Mouse (Mus musculus) inflammation-experienced regulatory T-cells, adult 6 months (primary cell): ENCODE results near the gene Stbd1. TPM values are rescaled to one million over a fixed set of nuclear protein-coding genes. Genes with fewer than 3 reads are reported as not detected.

Experiments
- ATAC-seq: one replicate; pipeline ENCODE4 v1.8.0; 2017
- polyA plus RNA-seq, 3 experiments: library from polyadenylated mRNA; unstranded; fragments of 100-300 nt; shearing (Covaris generic); gene quantifications; one replicate each; pipeline ENCODE4 v1.2.1; 2017

The Stbd1 gene
- polyA plus RNA-seq, result 1 to 10 TPM in 1 of 3 experiments, not detected in 2; 1.2 TPM

DNA sequence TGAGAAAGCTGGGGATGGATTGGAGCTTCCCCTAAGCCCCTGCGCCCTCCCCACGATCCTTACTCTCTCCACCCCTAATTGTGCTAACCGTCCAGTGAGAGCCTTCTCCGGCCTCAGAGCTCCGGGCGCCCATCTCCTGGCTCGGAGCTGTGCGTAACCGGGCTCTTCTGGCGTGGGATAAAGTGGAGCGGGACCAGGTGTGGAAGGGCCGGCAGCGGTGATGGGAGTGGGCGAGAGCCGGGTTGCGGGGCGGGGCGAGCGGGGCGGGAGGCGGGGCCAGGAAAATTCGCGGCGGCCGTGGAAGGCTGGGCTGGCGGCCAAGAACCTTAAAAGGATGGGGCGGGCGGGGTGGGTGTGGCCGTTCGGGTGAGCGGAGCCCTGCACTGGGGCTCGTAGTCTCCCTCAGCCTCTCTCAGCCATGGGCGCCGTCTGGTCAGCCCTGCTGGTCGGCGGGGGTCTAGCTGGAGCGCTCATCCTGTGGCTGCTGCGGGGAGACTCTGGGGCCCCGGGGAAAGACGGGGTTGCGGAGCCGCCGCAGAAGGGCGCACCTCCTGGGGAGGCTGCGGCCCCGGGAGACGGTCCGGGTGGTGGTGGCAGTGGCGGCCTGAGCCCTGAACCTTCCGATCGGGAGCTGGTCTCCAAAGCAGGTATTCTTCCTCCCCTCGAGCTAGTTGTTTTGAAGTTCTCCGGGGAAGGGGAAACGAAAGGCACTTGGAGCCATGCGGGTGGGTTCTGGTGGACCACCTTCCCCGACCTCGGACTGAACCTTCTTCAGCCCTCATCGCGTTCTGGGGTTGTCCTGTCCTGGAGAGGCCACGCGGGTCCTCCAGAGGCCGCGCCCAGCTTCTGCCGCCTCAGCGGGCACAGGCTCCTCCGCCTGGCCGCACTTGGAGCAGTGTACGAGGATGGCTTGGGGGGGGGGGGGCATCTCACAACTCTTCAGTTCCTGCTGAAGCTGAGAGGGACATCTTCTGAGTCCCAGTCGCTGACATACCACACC is at the start of gene Stbd1:
TSS of gene Stbd1 (plus strand) at position 351 of the 1,000 bp plus-strand sequence.
- peak; percentile 32 for ATAC-seq

DNA sequence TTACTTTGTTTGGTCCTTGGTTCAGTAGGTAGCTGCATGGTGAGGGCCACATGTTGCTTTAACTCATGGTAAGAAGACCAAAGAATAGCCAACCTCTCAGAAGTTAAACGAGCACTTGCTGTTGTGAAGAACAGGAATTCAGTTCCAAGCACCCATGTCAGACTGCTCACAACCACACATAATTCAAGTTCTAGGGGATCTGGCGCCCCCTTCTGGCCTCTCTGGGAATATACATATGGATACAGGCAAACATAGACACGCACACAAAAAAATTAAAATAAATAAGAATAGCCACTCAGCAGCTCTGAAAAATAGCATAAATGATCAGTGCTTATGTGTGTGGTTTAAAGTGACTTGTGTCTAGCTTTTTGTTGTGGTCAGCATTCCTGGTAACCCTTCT is 48.9 kb upstream of the Stbd1 start:
- ATAC-seq, result no peak

DNA sequence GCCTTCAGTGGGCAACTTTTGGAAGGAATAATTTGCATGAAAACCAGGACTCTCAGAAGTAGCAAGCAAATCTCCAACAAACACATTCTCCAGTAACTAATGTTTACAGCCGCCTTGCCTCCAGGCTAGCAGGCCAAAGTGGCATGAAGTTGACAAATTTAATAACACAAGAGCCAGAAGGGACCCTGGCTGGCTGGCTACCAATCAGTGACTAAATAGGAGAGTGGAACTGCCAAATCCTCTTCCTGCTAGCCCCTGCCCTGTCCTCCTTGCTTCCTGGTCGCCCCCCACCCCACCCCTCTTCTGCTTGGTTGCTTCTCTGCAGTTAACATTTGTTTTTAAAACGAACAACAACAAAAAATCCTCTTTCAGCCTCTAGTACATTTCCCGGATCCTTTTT is 48.4 kb upstream of the Stbd1 start:
- ATAC-seq, result no peak

DNA sequence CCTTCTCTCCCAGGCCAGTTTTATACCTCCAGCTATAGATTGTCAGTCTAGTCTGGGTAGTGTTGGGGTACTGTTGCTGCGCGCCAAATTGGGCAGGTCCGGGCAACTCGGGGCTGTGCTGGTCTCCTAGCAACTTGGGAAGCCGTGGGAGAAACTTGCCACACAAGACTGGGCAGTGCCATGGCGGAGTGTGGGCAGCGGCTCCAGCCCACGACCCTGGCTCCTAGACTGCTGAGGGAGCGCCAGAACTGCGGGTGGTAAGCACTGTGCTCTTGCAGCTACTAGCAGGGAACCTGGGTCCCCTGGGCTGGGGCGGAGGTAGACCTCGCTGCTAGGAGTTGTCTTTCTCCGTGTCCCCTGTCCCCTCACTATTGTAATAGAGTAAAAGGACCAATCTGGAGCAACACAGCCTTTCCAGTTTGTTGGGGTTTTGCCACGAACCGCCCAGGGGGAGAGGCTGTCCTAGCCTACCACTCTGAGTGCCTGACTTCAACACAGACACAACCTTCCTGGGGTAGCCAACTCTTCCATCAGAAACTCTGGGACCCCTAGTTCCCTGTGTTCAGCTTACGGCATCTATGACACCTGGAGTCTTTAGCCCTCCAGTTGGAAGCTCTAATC is 47.8 kb upstream of the Stbd1 start, which contains the start of gene Fam47e:
TSS of gene Fam47e (plus strand) at position 179 of the 621 bp plus-strand sequence.
- no peak for ATAC-seq

DNA sequence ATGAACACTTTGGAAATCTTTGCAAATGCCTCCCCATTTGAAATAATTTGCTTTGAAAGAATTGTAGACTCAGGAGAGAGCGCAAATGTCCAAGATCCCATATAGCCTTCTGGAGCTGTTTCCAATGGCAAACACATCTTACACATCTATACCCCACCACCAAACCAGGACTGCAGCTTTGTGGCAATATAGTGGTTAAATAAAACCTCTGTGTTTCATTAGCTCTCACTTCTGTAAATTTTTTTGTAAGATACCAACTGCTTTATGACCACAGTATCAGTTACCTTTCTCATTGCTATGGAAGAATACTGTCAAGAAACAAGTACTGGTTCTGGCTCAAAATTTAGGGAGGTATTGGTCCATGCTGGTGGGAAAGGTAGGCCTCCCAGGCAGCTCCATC is 46.9 kb upstream of the Stbd1 start:
- no peak for ATAC-seq

DNA sequence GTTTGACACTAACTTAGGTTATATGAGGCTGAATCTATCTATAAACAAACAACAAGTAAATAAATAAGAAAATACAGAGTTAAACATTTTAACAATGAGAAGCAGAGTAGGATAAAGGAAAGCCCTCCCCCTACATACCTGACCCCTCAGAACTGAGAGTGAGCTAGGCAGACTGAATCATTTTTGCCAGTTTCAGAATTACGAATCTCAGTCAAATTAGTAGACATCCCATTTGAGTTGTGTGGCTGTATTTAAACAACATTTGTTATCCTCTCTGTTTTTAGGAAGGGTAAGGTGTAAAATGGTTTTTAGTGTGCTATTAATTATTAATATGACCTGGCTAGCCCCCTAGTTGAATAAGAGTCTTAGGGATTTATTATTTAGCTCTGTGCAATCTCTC is 45.3 kb upstream of the Stbd1 start:
- ATAC-seq, result no peak

DNA sequence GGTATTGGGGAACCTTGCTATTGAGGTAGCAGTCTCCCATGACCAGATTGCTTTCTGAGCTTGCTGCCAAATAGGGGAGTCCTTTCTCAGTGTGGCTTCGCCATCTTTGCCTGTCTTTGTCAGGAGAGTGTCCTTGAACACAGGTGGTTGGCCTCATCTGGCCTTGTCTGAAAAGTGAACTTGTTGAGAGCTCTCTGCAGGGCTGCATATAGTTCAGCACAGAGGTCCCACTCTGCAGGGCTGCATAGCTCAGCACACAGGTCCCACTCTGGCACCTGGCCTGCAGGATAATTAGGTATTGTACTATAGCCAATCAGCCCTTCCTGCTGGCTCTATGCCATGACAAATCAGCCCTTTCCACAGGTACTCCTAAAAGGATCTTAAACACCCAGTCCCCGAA is 42.6 kb upstream of the Stbd1 start:
- ATAC-seq, result no peak

DNA sequence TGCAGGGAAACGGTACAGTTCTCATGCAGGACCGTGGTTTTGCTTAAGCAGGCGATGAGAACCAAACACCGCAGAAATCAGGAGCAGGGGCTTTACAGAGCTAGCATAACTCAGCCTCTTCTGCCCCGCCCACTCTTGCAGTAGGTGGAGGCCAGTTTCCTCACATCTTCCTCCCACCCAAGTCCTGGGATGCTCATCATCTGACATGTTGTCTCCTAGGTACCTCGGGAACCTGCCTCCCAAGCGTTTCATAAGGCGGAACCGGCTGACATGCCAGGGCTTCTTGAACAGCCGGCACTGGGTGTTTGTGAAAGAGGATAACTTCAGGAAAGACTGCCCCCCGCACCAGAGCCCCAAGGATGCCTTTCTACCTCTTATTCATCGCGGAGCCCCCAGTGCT is 40.8 kb upstream of the Stbd1 start:
- ATAC-seq, result no peak

DNA sequence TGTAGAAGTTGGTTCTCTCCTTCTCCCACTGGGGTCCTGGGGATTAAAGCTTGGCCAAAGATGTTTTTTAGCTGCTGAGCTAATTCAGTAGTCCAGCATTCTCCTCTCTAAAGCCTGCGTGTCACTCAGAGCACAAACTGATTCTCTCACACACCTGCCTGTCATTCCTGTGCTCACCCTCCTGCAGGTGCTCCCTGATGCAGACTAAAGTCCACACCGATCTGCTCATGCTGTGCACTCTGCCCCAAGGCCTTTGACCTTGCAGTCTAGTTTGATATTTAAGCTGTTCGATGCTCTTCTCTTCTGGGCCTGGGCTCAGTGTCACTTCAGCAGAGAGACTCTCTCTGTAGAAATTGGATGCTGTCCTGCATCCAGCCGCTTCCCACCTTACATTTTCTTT is 31.6 kb upstream of the Stbd1 start:
- no peak for ATAC-seq

DNA sequence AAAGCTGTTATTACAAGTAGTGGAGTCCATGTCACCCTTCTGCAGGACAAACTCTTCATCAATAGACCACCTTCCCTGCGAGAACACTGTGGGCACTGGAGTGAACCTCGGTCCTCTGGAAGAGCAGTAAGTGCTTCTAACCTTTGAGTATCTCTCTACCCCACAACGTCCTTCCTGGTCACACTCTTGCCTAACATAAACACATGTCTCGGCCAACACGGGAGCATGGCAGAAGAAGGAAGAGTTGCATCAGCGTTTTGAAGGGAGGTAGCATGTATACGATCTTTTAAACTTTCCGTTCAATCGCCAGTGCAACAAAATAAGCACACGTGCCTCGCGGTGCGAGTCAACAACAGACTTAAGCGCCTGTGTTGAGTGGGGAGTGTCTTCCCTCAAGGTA is 23.3 kb upstream of the Stbd1 start:
- ATAC-seq, result no peak

DNA sequence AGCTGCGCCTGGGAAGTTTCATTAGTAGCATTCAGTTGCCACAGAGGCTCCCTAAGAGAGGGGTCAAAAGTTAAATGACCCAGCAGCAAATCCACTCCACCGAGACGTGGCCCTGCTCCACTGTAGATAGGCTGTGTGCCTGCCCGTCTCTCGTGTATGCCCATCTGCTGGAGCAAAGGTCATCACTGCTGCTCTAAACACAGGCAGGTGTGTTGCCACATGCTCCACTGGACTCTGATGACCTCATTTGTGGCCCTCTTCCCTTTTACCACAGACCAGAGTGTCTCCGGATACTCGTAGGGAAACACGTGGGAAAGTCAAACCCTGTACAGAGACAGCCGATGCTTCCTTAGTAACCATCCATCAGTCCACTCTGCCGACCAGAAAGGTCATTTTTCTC is 16.9 kb upstream of the Stbd1 start:
- ATAC-seq, result no peak

DNA sequence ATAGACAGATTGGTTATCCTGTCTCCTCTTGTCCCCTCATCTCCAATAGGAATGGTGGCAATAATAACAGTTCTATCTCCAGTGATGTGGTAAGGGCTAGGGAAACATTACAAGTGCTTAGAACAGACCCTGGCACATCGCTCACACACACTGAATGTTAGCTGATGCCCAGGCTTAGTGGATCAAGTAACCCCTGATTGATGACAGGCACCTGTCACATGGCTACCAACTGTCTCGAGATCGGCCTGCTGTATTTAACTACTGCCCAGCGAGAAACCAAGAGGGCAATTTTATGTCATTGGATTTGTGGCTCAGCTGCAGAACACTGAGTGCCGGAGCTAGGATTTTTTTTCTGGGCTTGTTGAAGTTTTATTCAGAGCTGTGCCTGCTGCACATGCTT is 7.8 kb upstream of the Stbd1 start:
- no peak for ATAC-seq

DNA sequence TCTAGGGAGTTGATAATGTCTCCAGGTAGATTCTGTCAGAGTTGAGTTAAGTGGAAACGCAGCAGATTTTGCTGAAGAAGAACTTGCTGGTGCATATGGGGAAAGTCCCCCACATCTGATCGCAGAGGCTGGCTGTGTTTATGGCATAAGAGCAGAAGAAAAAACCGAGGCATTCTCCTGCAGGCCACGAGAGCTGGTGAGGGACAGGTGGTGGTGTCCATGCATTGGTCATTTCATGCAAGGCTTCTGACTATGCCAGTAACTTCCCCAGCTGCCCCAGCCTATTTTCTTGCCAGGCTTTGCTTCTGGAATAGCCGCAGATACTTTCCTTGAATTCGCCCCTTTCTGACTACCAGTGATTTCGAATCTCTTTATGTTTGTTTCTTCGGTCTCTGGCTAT is 6.0 kb upstream of the Stbd1 start:
- ATAC-seq, result no peak

DNA sequence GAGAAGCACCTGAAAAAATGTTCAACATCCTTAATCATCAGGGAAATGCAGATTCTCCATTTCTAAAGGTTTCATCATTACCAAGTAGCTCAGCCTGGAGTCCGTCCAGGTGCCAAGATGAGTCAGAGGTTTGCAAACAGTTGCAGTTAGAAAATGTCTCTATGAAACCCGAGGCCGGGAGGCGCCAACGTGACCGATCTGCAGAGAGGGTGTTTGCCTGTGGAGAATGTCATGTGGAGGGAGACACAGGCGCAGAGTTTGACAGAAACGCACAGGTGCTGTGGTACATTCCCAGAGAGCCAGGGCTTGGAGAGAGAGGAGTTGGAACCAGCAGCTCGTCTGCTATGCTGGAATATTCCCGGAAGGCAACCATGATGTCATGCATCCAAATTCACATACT is 3.8 kb upstream of the Stbd1 start:
- no peak for ATAC-seq

DNA sequence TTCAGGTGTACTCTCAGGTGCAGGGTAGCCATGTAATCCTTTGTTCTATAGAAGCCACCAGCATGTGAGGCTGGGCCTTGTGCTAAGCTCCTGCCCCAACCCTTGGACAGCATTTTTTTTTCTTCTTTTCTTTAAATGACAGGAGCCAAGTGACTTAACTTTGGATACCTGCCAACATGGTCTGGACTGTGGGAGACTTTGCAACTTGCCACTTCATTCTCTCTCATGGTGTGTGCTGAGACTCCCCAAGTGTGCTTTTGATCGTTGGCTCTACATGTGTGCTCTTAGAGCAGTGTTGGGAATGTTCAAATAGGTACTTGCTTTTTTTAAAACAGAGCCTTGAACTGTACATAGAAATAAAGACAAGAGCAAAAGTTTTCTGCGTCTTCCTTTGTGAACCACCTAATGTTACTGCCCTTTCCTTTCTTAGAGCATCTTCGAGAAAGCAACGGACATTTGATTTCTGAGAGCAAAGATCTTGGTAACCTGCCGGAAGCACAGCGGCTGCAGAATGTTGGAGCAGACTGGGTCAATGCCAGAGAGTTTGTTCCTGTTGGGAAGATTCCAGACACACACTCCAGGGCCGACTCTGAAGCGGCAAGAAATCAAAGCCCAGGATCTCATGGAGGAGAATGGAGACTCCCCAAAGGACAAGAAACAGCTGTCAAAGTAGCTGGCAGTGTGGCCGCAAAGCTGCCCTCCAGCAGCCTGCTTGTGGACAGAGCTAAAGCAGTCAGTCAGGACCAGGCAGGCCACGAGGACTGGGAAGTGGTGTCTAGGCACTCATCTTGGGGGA is 1.8 kb downstream of the Stbd1 start:
- no peak for ATAC-seq

DNA sequence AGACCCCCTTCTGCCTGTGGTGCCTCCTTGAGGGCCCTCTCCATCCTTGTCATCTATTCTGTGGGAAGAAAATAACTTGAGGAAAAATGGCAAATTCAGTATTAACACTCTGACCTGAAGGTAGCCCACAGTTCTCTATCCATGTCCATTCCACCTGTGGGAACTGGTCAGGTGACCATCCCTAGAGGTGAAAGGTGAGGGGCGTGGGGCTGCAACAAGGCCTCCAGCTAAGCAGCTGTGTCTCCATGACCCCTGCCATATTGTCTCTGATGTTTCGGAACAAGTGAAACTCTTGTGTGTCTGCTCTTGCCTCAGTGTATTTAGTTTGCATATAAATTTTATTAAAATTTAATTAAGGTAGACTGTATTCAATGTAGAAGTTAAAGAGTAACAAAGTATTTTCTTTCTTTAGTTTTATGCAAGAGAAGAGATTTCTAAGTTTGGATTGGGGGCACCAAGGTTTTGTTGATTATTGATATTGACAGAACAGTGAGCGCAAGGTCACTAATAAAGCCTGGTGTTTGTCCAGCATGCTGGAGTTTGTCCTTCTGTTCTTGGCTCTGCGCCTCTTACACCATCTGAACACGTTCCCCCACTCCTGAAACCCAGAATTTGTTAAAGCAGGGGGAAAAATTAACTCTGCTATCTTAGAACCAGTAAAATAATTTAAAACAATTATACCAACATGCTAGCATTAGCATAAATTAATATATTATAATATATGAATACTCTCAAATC is 4.8 kb downstream of the Stbd1 start:
- no peak for ATAC-seq

DNA sequence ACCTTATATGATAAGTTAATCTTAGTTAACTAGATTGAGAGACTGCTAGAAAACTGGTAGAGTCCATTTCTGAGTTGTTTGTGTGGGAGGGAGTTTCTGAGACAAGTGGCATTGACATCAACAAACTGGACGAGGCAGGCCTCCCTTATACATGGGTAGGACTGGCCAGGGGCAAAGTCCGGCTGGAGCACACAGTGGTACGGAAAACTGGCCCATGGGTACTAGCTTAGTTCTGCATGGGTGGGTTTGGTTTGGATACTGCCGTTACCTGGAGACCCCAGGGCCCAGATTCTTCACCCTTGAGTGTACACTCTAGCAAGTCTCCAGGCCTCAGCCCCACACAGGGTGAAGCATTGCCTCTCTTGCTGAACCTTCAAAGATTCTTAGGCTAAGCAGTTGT is 9.9 kb downstream of the Stbd1 start:
- no peak for ATAC-seq

DNA sequence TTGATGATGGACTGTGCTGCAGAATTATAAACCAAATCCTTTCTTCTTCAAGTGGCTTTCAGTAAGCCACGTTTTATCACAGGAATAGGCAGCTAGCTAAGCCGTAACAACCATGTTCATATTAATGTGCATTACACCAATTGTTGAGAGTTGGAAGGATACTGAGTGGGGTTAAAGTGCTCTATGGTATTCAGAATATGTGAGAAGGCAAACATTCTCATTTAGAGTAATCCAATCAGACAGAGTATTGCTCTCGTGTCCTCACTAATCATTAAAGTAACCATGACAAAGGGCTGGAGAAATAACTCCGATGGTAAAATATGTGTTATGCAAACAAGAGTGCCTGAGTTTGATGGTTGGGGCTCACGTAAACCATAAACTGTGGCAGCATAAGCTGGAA is 19.0 kb downstream of the Stbd1 start:
- ATAC-seq, result no peak

DNA sequence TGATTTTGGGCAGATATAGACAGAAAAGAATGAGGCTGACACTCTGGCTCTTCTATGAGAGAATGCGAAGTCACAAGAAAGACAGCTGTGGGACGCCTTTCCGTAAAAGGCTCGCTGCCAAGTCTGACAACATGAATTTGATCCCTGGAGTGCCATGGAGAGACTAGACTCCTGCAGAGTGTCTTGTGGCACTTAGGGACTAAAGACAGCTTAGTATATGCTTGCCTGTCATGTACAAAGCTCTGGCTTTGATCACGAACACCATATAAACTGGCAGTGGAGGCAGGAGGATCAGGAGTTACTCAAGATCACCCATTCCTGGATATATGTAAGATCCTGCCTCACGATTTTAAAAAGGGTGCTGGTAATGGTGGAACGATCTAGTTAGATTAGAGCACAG is 25.1 kb downstream of the Stbd1 start:
- no peak for ATAC-seq

DNA sequence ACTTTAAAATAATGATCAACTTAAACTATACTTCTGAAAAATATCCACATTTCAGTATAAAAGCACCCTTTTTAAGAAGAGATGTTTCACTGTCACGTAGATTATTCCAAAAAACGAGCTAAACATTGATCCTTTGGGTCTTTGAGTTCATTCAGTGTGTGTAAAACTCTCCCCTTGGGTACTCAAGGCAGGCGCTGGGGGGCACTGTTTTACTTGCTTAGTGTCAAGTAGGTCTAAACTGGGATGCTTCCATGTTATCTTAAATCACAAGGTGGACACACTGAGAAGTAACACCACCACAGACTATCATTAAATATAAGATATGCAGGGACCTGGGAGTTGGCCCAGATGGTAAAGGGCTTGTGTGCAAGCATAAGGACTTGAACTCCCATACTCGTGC is 30.7 kb downstream of the Stbd1 start:
- ATAC-seq, result no peak

DNA sequence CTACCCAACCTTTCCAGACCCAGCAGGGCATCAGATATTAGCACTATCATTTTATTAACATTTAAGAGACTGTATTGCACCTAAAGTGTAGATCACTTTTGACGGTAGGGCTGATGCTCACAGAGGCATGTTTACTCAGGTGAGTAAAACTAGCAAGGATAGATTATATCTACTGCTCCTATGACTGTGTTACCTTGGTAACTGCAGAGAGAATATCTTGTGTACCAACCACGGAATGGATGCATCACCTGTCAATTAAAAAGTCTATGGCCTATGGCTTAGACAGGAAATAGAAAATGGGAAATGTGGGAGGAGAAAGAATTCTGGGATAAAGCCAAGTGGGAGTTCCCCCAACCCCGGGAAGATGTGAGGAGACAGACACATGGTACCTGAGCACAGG is 32.1 kb downstream of the Stbd1 start:
- ATAC-seq, result no peak

DNA sequence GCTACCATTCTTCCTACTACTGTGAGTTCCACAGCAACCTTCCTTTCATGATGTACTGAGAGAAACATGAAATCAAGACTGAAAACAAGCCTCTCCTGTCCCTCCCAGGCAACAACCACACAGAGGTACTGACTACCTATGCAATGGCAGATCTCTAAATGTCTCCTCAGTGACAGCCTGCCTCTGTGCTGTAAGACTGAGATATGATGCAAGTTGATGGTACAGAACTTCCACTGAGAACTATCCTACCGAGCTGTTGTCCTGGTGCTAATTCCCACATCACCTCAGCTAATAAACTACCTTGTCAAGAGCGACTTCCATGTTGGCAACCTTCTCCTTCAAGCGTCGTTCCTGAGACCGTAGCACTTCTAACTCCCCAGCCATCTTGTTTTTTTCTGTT is 33.0 kb downstream of the Stbd1 start:
- ATAC-seq, result no peak

DNA sequence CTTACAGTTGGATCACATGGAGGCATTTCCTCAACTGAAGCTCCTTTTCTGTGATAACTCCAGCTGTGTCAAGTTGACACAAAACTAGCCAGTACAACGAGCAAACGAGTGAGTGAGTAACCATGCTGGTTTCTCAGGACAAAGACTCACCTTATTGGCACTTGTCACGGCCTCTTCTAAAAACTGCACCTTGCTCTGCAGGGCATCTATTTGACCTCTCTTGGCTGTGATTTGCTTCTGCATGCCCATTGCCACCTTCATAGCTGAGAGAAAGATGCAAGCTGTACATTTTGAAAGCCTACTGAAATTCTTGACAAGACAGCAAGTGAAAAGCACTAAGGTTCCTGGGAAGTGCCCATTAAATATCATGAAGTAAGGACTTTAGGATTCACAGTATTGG is 38.0 kb downstream of the Stbd1 start:
- ATAC-seq, result no peak
